In the genomic region with DNA sequence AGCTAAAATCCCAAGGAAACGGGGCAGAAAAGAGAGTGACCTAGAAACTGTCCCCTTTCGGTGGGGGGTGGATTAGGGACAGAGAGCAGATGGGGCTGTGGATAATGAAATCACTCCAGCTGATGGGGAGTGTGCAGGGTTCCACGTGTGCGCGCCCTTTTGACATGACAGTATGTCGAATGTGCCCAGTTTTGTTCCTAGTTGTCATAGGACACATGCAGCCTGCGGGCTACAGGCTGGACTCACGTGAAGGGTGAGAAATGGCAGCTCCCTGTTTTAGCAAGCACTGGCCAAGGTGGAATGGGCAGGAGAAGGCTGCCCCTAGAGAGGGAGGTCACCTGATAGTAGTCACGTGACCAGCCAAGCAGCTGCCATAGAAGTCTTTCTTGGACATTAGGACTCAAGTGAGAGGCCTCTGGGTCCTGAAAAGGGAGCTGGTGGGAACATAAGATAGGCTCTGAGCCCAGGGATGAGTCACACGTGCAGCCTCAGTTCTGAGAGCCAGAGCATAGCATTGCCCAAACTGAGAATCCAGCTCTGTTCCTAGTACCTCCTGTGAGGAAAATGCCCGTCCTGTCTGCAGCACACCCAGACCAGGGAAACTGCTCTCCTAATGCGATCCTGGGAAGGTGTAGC, we compare ENCODE assay signal across 8 mouse cellular contexts.
DNase-seq lines count a peak whose midpoint lies in the region; ATAC-seq and TF ChIP-seq lines count a peak whose summit lies in the region.

No protein-coding gene starts in this region.

- H3K36me3 ChIP-seq in midbrain, embryonic 14.5 days (ENCODE audit: control insufficient read depth, insufficient read depth, low read length): no peaks in the 10 kb centered on the region

- H3K27ac ChIP-seq in gastrocnemius, adult 2 months: no peak overlapping the region
- no peak overlapping the region for H3K27ac ChIP-seq in midbrain, embryonic 14.5 days (replicated peaks; ENCODE audit: low read depth, low read length)

- H3K9me3 ChIP-seq in midbrain, embryonic 14.5 days (ENCODE audit: control insufficient read depth, low read length): no peaks in the 10 kb centered on the region

- 65% methylated on average over 12 of the region's 12 CpGs for WGBS in midbrain, embryonic 14.5 days

- ATAC-seq in midbrain, embryonic 14.5 days (ENCODE audit: low FRiP score, low TSS enrichment): no peak
- ATAC-seq in megakaryocyte-erythroid progenitor cell, adult 5-6 weeks (replicated peaks; ENCODE audit: low FRiP score, low TSS enrichment, poor library complexity, severe bottlenecking): no peak

- H3K4me3 ChIP-seq in gastrocnemius, adult 2 months: no peak overlapping the region
- no peak overlapping the region for H3K4me3 ChIP-seq in midbrain, embryonic 14.5 days (replicated peaks; ENCODE audit: low read depth, low read length)

- H3K9ac ChIP-seq in midbrain, embryonic 14.5 days (replicated peaks; ENCODE audit: low read length): no peak overlapping the region

- H3K27me3 ChIP-seq in midbrain, embryonic 14.5 days (ENCODE audit: control insufficient read depth, insufficient read depth, low read length): no peaks in the 10 kb centered on the region

- TF ChIP-seq CTCF in gastrocnemius, adult 2 months (IDR thresholded peaks at IDR 0.05): no peak

- intact Hi-C loops in gastrocnemius, adult 2 months (cut with DNase I): no loop called here
- intact Hi-C loops in heart, postnatal 10 days (cut with DNase I): loop anchor here (5.0 kb wide), 1 partner anchor 86 kb away; no protein-coding TSS in a partner anchor

- no peaks in the 10 kb centered on the region for H3K4me1 ChIP-seq in midbrain, embryonic 14.5 days (ENCODE audit: control insufficient read depth, insufficient read depth, low read length)

- H3K4me2 ChIP-seq in midbrain, embryonic 14.5 days (ENCODE audit: low read length): no peak overlapping the region

- peak; percentile 23 for DNase-seq in gastrocnemius, adult 2 months
- DNase-seq in gastrocnemius, postnatal 10 days: no peak
- DNase-seq in urinary bladder, postnatal 14 days (ENCODE audit: low spot score): peak; percentile 63
- DNase-seq in urinary bladder, adult 2 months (ENCODE audit: low spot score): no peak
- DNase-seq in heart, postnatal 10 days: peak; percentile 73 to 79
- DNase-seq in midbrain, embryonic 14.5 days: peak; percentile 12
- DNase-seq in T-cell, adult 2 months (ENCODE audit: low spot score): no peak

Comparison
In these comparisons a context has a peak if more than half of its experiments do, and no peak if none do; other contexts are left out.
1. DNase-seq: peak in gastrocnemius, adult 2 months (single experiment), urinary bladder, postnatal 14 days (single experiment), heart, postnatal 10 days (2 of 2) and midbrain, embryonic 14.5 days (single experiment); none in gastrocnemius, postnatal 10 days (single experiment), urinary bladder, adult 2 months (single experiment) and T-cell, adult 2 months (single experiment).